Mouse (Mus musculus): ENCODE data around the gene Pdcd4. TPM values are rescaled to one million over a fixed set of nuclear protein-coding genes. Genes with fewer than 3 reads are reported as not detected.

The Pdcd4 gene
- total and polyA plus RNA-seq, 2 experiments from 2014 or later, result 4.2 to 28.6 TPM

- peaks cover 46% of the 10 kb centered on the region for H3K36me3 ChIP-seq (replicated peaks; ENCODE audit: control insufficient read depth, insufficient read depth, low read length)
- no peak overlapping the region for H3K4me3 ChIP-seq (ENCODE audit: low read depth, low read length)
- H3K9me3 ChIP-seq (replicated peaks; ENCODE audit: control insufficient read depth, low read length), result no peaks in the 10 kb centered on the region
- H3K4me2 ChIP-seq (ENCODE audit: low read depth, low read length), result no peak overlapping the region
- no peak overlapping the region for H3K9ac ChIP-seq (replicated peaks; ENCODE audit: low read depth, low read length)
- 0 out of 2 replicates have a peak overlapping the region, but pooled peaks have one; percentile 21 for H3K27ac ChIP-seq (ENCODE audit: low read depth)
- TF ChIP-seq CTCF (IDR thresholded peaks at IDR 0.05; ENCODE audit: low read depth) (no peak), EP300 (IDR thresholded peaks at IDR 0.05; ENCODE audit: low read depth) (no peak)
- ATAC-seq (ENCODE audit: insufficient read depth, low read depth) (no peak), DNase-seq (ENCODE audit: low spot score) (no peak)
- H3K4me1 ChIP-seq (ENCODE audit: control insufficient read depth, insufficient read depth), result peaks cover 7% of the 10 kb centered on the region
- WGBS, result 83% methylated on average over 13 of the region's 14 CpGs
- H3K27me3 ChIP-seq (ENCODE audit: control insufficient read depth, insufficient read depth, low read length), result no peaks in the 10 kb centered on the region
These were observed 40.0 kb upstream of the Pdcd4 start for GRCm38 (mm10) chr19:53851826-53852698.

DNA sequence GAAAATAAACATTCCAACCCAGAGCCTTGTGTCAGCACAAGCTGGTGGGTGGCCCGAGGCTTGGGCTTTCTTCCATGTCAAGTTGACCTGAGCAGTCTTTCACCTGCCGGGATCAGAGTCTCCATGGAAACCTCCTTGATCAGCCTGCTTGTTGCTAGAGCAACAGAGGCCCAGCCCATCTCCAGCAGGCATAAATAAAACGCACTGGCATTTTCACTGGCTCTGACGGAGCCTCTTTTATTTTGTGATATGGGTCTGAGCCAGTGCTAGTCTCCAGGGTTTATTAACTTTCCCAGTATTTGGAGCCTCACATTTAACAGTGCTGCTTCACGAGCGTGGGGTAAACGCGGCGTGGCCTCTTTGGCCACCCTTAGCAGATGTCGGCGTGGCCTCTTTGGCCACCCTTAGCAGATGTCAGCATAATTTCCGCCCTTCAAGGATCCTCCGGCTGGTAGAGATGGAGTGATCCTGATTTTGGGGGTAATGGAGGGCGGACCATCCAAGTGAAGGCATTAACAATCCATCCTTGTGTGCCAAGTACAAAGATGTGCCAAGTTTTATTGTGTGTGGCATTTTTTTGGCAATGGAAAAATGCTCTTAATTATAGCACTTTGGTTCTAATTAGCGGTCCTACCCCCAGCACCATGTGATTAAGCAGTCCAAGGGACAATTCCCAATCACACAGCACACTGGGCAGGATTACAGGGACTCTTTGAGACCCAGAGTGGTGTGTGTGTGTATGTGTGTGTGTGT lies 39.2 kb upstream of the Pdcd4 start:
- peaks cover 43% of the 10 kb centered on the region for H3K36me3 ChIP-seq (replicated peaks; ENCODE audit: control insufficient read depth, insufficient read depth, low read length)
- H3K4me2 ChIP-seq (ENCODE audit: low read depth, low read length), result no peak overlapping the region
- 63% methylated on average over 15 of the region's 15 CpGs for WGBS

DNA sequence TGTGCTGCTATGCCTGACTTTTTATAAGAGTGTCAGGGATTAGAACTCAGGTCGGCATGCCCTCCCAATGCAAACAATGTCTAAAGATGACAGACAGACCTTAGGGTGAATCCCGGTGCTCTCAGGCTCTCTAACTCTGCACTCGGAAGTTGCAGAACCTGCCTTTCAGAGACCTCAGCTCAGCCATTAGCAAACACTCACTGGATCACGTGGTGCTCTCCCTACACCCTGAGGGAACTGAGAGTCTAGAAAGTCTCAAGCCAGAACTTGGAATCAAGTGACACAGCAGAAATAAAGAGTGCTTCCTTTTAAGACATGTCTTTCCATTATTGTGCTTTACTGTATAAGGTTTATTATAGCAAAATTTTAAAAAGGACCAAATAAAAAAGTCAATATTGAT lies 37.1 kb upstream of the Pdcd4 start:
- H3K9me3 ChIP-seq (replicated peaks; ENCODE audit: control insufficient read depth, low read length), result no peaks in the 10 kb centered on the region
- H3K36me3 ChIP-seq (replicated peaks; ENCODE audit: control insufficient read depth, insufficient read depth, low read length), result peaks cover 54% of the 10 kb centered on the region
- ATAC-seq (ENCODE audit: insufficient read depth, low read depth) (no peak), DNase-seq (ENCODE audit: low spot score) (no peak)
- no peak overlapping the region for H3K4me2 ChIP-seq (ENCODE audit: low read depth, low read length)
- no peaks in the 10 kb centered on the region for H3K27me3 ChIP-seq (ENCODE audit: control insufficient read depth, insufficient read depth, low read length)
- H3K27ac ChIP-seq (ENCODE audit: low read depth), result no peak overlapping the region
- no peak overlapping the region for H3K9ac ChIP-seq (replicated peaks; ENCODE audit: low read depth, low read length)
- 68% methylated on average over 4 of the region's 4 CpGs for WGBS
- no peak overlapping the region for H3K4me3 ChIP-seq (ENCODE audit: low read depth, low read length)
- peaks cover under 1% of the 10 kb centered on the region; the same call in 1 of the 2 replicates for H3K4me1 ChIP-seq (ENCODE audit: control insufficient read depth, insufficient read depth)
- TF ChIP-seq CTCF (IDR thresholded peaks at IDR 0.05; ENCODE audit: low read depth) (no peak), EP300 (IDR thresholded peaks at IDR 0.05; ENCODE audit: low read depth) (no peak)

More for the DNA sequence above, 39.2 kb upstream of the Pdcd4 start:
- peaks cover 3% of the 10 kb centered on the region; the same call in 1 of the 2 replicates for H3K4me1 ChIP-seq (ENCODE audit: control insufficient read depth, insufficient read depth)
- no peak overlapping the region for H3K4me3 ChIP-seq (ENCODE audit: low read depth, low read length)
- ATAC-seq (ENCODE audit: insufficient read depth, low read depth), result no peak
- no peaks in the 10 kb centered on the region for H3K27me3 ChIP-seq (ENCODE audit: control insufficient read depth, insufficient read depth, low read length)
- DNase-seq (ENCODE audit: low spot score), result no peak
- H3K27ac ChIP-seq (ENCODE audit: low read depth), result 0 out of 2 replicates have a peak overlapping the region, but pooled peaks have one; percentile 21
- H3K9ac ChIP-seq (replicated peaks; ENCODE audit: low read depth, low read length), result no peak overlapping the region
- TF ChIP-seq EP300 (IDR thresholded peaks at IDR 0.05; ENCODE audit: low read depth) (no peak), CTCF (IDR thresholded peaks at IDR 0.05; ENCODE audit: low read depth) (no peak)
- H3K9me3 ChIP-seq (replicated peaks; ENCODE audit: control insufficient read depth, low read length), result no peaks in the 10 kb centered on the region

DNA sequence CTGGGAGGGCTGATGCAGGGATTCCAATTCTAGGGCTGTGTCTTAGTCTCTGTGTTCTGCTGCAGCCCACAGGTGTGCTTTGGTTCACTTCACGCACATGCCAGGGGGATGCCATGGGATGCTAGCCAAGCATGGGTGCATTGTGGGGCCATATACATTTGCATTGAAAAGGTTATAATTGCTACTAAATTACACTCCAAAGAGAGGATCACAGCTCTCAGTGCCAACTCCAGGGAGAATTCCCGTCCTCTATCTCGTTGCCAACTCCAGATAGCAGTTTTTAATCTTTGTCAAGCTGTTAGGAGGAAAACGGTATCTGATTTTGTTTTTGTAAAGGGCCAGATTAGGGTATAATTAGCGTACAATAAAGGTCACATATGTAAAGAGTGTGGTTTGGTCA lies 36.2 kb upstream of the Pdcd4 start:
- DNase-seq (ENCODE audit: low spot score), result no peak
- Histone ChIP-seq H3K27ac (ENCODE audit: low read depth) (no peak overlapping the region), H3K4me3 (ENCODE audit: low read depth, low read length) (no peak overlapping the region), H3K4me2 (ENCODE audit: low read depth, low read length) (no peak overlapping the region), H3K4me1 (ENCODE audit: control insufficient read depth, insufficient read depth) (no peaks in the 10 kb centered on the region; the same call in 1 of the 2 replicates), H3K9ac (replicated peaks; ENCODE audit: low read depth, low read length) (no peak overlapping the region), H3K27me3 (ENCODE audit: control insufficient read depth, insufficient read depth, low read length) (no peaks in the 10 kb centered on the region), H3K9me3 (replicated peaks; ENCODE audit: control insufficient read depth, low read length) (no peaks in the 10 kb centered on the region), H3K36me3 (replicated peaks; ENCODE audit: control insufficient read depth, insufficient read depth, low read length) (peaks cover 63% of the 10 kb centered on the region)
- TF ChIP-seq EP300 (IDR thresholded peaks at IDR 0.05; ENCODE audit: low read depth) (no peak), CTCF (IDR thresholded peaks at IDR 0.05; ENCODE audit: low read depth) (no peak)
- WGBS, result 66% methylated on average over 5 of the region's 5 CpGs
- no peak for ATAC-seq (ENCODE audit: insufficient read depth, low read depth)

- WGBS, result 42% methylated on average over 9 of the region's 9 CpGs
- TF ChIP-seq EP300 (IDR thresholded peaks at IDR 0.05; ENCODE audit: low read depth), result no peak
- TF ChIP-seq CTCF (IDR thresholded peaks at IDR 0.05; ENCODE audit: low read depth), result no peak
- DNase-seq (ENCODE audit: low spot score) (no peak), ATAC-seq (ENCODE audit: insufficient read depth, low read depth) (0 out of 2 replicates have a peak, but pooled peaks have one; percentile 19)
- H3K4me1 ChIP-seq (ENCODE audit: control insufficient read depth, insufficient read depth), result no peaks in the 10 kb centered on the region; the same call in 1 of the 2 replicates
- H3K9ac ChIP-seq (replicated peaks; ENCODE audit: low read depth, low read length), result no peak overlapping the region
- no peaks in the 10 kb centered on the region for H3K27me3 ChIP-seq (ENCODE audit: control insufficient read depth, insufficient read depth, low read length)
- H3K9me3 ChIP-seq (replicated peaks; ENCODE audit: control insufficient read depth, low read length), result no peaks in the 10 kb centered on the region
- H3K4me3 ChIP-seq (ENCODE audit: low read depth, low read length), result no peak overlapping the region
- peak overlapping the region; percentile 2; the same call in 1 of the 2 replicates for H3K27ac ChIP-seq (ENCODE audit: low read depth)
- H3K36me3 ChIP-seq (replicated peaks; ENCODE audit: control insufficient read depth, insufficient read depth, low read length), result peaks cover 62% of the 10 kb centered on the region
- no peak overlapping the region for H3K4me2 ChIP-seq (ENCODE audit: low read depth, low read length)
These were observed 35.2 kb upstream of the Pdcd4 start for GRCm38 (mm10) chr19:53856794-53857193.
